Mouse (Mus musculus) regulatory T cell (primary cell): ENCODE results near the gene Olfr1135.

Source experiments
- in situ Hi-C: fragments of 300-600 bp; cut with MboI, MseI; formaldehyde crosslinking; loops from one replicate; pipeline ENCODE4 v1.15.1; 2025; ENCODE audit warnings: high pct_unique_total_duplicates

Gene Olfr1135

GRCm38 (mm10) chr2:87673564-87673963 is at the start of gene Olfr1135:
Gene Olfr1135 (minus strand): TSS chr2:87673664.
- in situ Hi-C loops = no loop called here

GRCm38 (mm10) chr2:87713079-87713478 is 39.6 kb upstream of the Olfr1135 start, which contains the start of gene Olfr1137:
Gene Olfr1137 (minus strand): TSS chr2:87713179.
- in situ Hi-C loops = no loop called here

DNA sequence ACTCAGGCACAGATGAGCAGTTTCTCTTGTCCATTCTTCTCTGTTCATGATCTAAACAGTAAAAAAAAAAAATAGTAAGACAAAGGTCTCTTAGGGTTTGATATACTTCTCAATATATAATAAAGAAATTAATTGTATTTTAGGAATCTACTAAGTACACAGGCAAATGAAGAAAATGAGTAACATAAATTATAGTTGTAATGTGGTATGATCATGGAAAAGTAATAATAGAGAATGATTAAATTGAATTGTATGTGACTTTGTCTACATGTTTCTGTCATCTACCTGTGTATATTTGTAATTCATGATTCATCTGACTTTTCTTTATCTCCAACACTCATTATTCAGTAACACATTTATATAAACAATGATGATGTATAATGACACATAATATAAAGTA is 20.4 kb upstream of the Olfr1135 start, which contains the start of gene Olfr1136:
Olfr1136 (minus strand) TSS at position 101 of the 400 bp plus-strand sequence.
- in situ Hi-C loops = no loop called here

- in situ Hi-C loops = no loop called here
Measured at GRCm38 (mm10) chr2:87658360-87658759, 15.1 kb downstream of the Olfr1135 start, which contains the start of gene Olfr1134. Gene Olfr1134 (minus strand): TSS chr2:87658460.

- in situ Hi-C loops = no loop called here
Measured at GRCm38 (mm10) chr2:87647274-87647673, 26.2 kb downstream of the Olfr1135 start, which contains the start of gene Olfr1133. Gene Olfr1133 (minus strand): TSS chr2:87647374.

GRCm38 (mm10) chr2:87642441-87642840 is 31.0 kb downstream of the Olfr1135 start:
- in situ Hi-C loops = no loop called here

GRCm38 (mm10) chr2:87637435-87637834 is 36.0 kb downstream of the Olfr1135 start, which contains the start of gene Olfr1132:
Gene Olfr1132 (minus strand): TSS chr2:87637535.
- in situ Hi-C loops = no loop called here

- in situ Hi-C loops = no loop called here
Measured at GRCm38 (mm10) chr2:87626804-87627203, 46.7 kb downstream of the Olfr1135 start, which contains the start of gene Olfr1131. Gene Olfr1131 (plus strand): TSS chr2:87627104.
